Mouse (Mus musculus): Measurements from ENCODE around the gene Mgrn1. TPM values are rescaled to one million over a fixed set of nuclear protein-coding genes. Genes with fewer than 3 reads are reported as not detected.

Mgrn1 gene
- total RNA-seq (2012; rRNA removed) (8.4 and 9.8 TPM in 2 replicates), polyA plus RNA-seq (2012; ENCODE audit: insufficient read depth in 1 of 2, insufficient read length in 2 of 2, low read depth in 1 of 2, low replicate concordance in 2 of 2, missing spikeins in 1 of 2) (10 to 100 TPM in 1 of 2 experiments, not detected in 1; 25.0 TPM)

DNA sequence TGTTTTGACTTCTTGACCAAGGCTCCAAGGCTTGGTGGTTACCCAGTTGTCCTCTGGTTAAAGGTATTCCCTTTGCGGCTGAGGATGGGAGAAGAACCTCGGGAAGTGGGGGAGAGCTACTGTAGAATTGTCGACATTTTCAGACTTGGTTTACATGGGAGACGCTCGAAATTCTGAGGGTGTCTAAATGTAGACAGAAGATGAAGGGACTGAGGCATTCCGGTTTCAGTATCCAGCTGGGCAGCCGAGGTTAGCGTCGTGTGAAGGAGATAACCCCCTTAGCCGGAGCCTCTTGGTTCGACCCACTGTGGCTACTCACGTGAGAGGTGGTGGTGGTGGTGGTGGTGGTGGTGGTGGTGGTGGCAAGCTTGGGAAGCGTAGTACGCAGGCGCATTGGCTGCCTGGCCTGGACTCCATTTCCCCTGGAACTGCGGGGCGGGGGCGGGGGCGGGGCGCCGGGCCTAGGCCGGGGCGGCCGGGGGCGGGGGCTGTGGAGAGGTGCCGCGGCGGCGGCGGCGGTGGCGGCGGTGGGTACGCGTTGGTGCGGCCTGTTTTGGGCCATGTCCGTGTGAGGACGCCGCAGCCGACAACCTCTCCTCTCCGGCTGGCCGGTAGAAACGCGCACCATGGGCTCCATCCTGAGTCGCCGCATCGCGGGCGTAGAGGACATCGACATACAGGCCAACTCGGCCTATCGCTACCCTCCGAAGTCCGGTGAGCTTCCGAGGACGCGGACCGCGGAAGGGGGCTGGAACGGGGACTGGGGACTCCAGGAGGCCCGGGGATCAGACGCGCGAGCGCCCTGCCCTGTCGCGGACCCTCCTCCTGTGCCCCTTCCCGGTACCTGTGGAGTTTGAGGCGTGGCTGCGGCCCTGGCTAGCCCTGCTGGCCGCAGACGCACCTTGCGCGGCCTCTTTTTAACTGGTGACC, at the start of gene Mgrn1:
Gene Mgrn1, plus strand, starts transcription at position 490 of the 930 bp plus-strand sequence.
- peaks cover 12% of the 10 kb centered on the region; the same call in 1 of the 2 replicates for H3K79me2 ChIP-seq (ENCODE audit: control insufficient read depth, insufficient read depth, low read length, poor library complexity)
- peak within 1 kb of the TSS; percentile 83 for H3K27ac ChIP-seq (ENCODE audit: control insufficient read depth, low read depth, low read length)
- peak; percentile 93 for DNase-seq (ENCODE audit: low read depth, low spot score)
- H3K4me1 ChIP-seq (ENCODE audit: control insufficient read depth in 1 of 2, insufficient read depth in 2 of 2, low read length in 2 of 2): peaks cover 0 to 26% of the 10 kb centered on the region in 2 experiments; a peak in 2 of 4 replicates
- H3K36me3 ChIP-seq (ENCODE audit: control insufficient read depth in 1 of 2, insufficient read depth in 2 of 2, low read length in 2 of 2): peaks cover 0 to 4% of the 10 kb centered on the region in 2 experiments; a peak in 3 of 4 replicates
- H3K27me3 ChIP-seq (ENCODE audit: control insufficient read depth in 1 of 2, insufficient read depth in 2 of 2, low read length in 2 of 2): no peaks in the 10 kb centered on the region
- H3K9ac ChIP-seq (ENCODE audit: control insufficient read depth, low read depth, low read length, poor library complexity, severe bottlenecking): peak within 1 kb of the TSS; percentile 91
- H3K4me3 ChIP-seq (ENCODE audit: control insufficient read depth in 1 of 2, insufficient read depth in 1 of 2, low read depth in 2 of 2, low read length in 2 of 2): peak within 1 kb of the TSS; percentile 83 to 94
- H3K9me3 ChIP-seq (replicated peaks; ENCODE audit: insufficient read depth, low read length): no peaks in the 10 kb centered on the region
- TF ChIP-seq EP300 (IDR thresholded peaks at IDR 0.05; ENCODE audit: low read depth in 1 of 2, low read length in 2 of 2): 0 out of 4 replicates have a peak, but pooled peaks of 1 of the 2 experiments have one; percentile 15
- peak; percentile 45 to 77 for TF ChIP-seq POLR2A (IDR thresholded peaks at IDR 0.05; ENCODE audit: control insufficient read depth in 1 of 2, insufficient read depth in 1 of 2, low read depth in 1 of 2, low read length in 2 of 2, poor library complexity in 1 of 2)
- 0 out of 2 replicates have a peak, but pooled peaks have one; percentile 48 for TF ChIP-seq MAZ (IDR thresholded peaks at IDR 0.05; ENCODE audit: low read depth, low read length)
- peak; percentile 99 for TF ChIP-seq CHD1 (IDR thresholded peaks at IDR 0.05; ENCODE audit: low read depth, low read length)
- TF ChIP-seq HCFC1 (IDR thresholded peaks at IDR 0.05; ENCODE audit: low read depth, low read length): peak; percentile 77
- no peak for TF ChIP-seq CHD2 (IDR thresholded peaks at IDR 0.05; ENCODE audit: low read length)
- peak; percentile 58; the same call in 1 of the 2 replicates for TF ChIP-seq MYC (IDR thresholded peaks at IDR 0.05; ENCODE audit: low read depth, low read length)
- TF ChIP-seq ZKSCAN1 (IDR thresholded peaks at IDR 0.05; ENCODE audit: low read depth, low read length): no peak
- TF ChIP-seq MAFK (IDR thresholded peaks at IDR 0.05; ENCODE audit: borderline replicate concordance, low read depth, low read length): no peak
- peak; percentile 28 for TF ChIP-seq ZC3H11A (IDR thresholded peaks at IDR 0.05; ENCODE audit: low read depth, low read length)
- no peak for TF ChIP-seq ETS1 (IDR thresholded peaks at IDR 0.05; ENCODE audit: low read depth, low read length)
- no peak for TF ChIP-seq UBTF (IDR thresholded peaks at IDR 0.05; ENCODE audit: borderline replicate concordance, insufficient read depth, low read depth, low read length)
- TF ChIP-seq USF2 (IDR thresholded peaks at IDR 0.05; ENCODE audit: borderline replicate concordance in 1 of 2, insufficient read depth in 1 of 2, low read depth in 1 of 2, low read length in 2 of 2): no peak
- no peak for TF ChIP-seq JUND (IDR thresholded peaks at IDR 0.05; ENCODE audit: low read depth, low read length)
- peak; percentile 13; the same call in 1 of the 2 replicates for TF ChIP-seq ELF1 (IDR thresholded peaks at IDR 0.05; ENCODE audit: low read depth, low read length)
- no peak for TF ChIP-seq SMC3 (IDR thresholded peaks at IDR 0.05; ENCODE audit: low read depth, low read length)
- TF ChIP-seq E2F4 (IDR thresholded peaks at IDR 0.05; ENCODE audit: borderline replicate concordance, low read depth, low read length): no peak
- peak; percentile 35; the same call in 1 of the 2 replicates for TF ChIP-seq POLR2AphosphoS2 (IDR thresholded peaks at IDR 0.05; ENCODE audit: low read length)
- TF ChIP-seq KAT2A (conservative IDR thresholded peaks at IDR 0.05; ENCODE audit: low read depth, low read length): no peak
- peak; percentile 35; the same call in 1 of the 2 replicates for TF ChIP-seq TBP (IDR thresholded peaks at IDR 0.05; ENCODE audit: low read depth, low read length)
- peak; percentile 42; the same call in 1 of the 2 replicates for TF ChIP-seq MXI1 (IDR thresholded peaks at IDR 0.05; ENCODE audit: low read depth, low read length)
- no peak for TF ChIP-seq GATA1 (IDR thresholded peaks at IDR 0.05; ENCODE audit: low read depth, low read length)
- peak; percentile 52; the same call in 1 of the 2 replicates for TF ChIP-seq ZMIZ1 (IDR thresholded peaks at IDR 0.05; ENCODE audit: low read depth, low read length)
- TF ChIP-seq TAL1 (IDR thresholded peaks at IDR 0.05; ENCODE audit: low read length): no peak
- TF ChIP-seq NRF1 (IDR thresholded peaks at IDR 0.05; ENCODE audit: insufficient read depth, low read depth, low read length, poor library complexity, severe bottlenecking): peak; percentile 65
- peak; percentile 35 for TF ChIP-seq NELFE (IDR thresholded peaks at IDR 0.05; ENCODE audit: low read depth, low read length)
- TF ChIP-seq BHLHE40 (IDR thresholded peaks at IDR 0.05; ENCODE audit: borderline replicate concordance, low read depth, low read length): peak; percentile 99
- no peak for TF ChIP-seq MAX (IDR thresholded peaks at IDR 0.05; ENCODE audit: low read length)
- TF ChIP-seq POLR2AphosphoS5 (IDR thresholded peaks at IDR 0.05; ENCODE audit: borderline replicate concordance, low read depth, low read length): no peak
- TF ChIP-seq MYB (IDR thresholded peaks at IDR 0.05; ENCODE audit: low read depth, low read length): no peak
- no peak for TF ChIP-seq ZNF384 (IDR thresholded peaks at IDR 0.05; ENCODE audit: low read depth, low read length)
- TF ChIP-seq CTCF (IDR thresholded peaks at IDR 0.05 in 2 of 3, conservative IDR thresholded peaks at IDR 0.05 in 1 of 3; ENCODE audit: control insufficient read depth in 1 of 3, insufficient read depth in 1 of 3, low read depth in 2 of 3, low read length in 3 of 3, poor library complexity in 1 of 3, severe bottlenecking in 1 of 3): no peak
- no peak for TF ChIP-seq MEF2A (IDR thresholded peaks at IDR 0.05; ENCODE audit: extremely low read depth, insufficient replicate concordance, low read depth, low read length, poor library complexity, severe bottlenecking)
- TF ChIP-seq GABPA (IDR thresholded peaks at IDR 0.05; ENCODE audit: low read depth, low read length): no peak
